Mouse (Mus musculus) right cerebral cortex, postnatal 4 days (tissue): Measurements from ENCODE around the gene Nr5a1.

Source experiments
- DNase-seq: peaks from one replicate; pipeline ENCODE4 v3.0.0-alpha.2; 2022

Nr5a1 gene

GRCm38 (mm10) chr2:38647201-38647606 is 67.1 kb downstream of the Nr5a1 start:
- DNase-seq: peak; percentile 35

GRCm38 (mm10) chr2:38645936-38646335 is 68.4 kb downstream of the Nr5a1 start:
- peak; percentile 74 for DNase-seq

GRCm38 (mm10) chr2:38643625-38644427 is 70.5 kb downstream of the Nr5a1 start, which contains the start of gene Psmb7:
Psmb7 (minus strand) TSS chr2:38644087.
- peak; percentile 82 for DNase-seq
